Mouse (Mus musculus): Measurements from ENCODE around the gene Zswim3.

Gene Zswim3

GRCm38 (mm10) chr2:164804533-164805331, at the start of gene Zswim3, which contains the start of gene Acot8:
Zswim3 (plus strand) TSS chr2:164805098.
Acot8 (minus strand) TSS chr2:164804882.
- in situ Hi-C loops (cut with MboI, MseI) = no loop called here

DNA sequence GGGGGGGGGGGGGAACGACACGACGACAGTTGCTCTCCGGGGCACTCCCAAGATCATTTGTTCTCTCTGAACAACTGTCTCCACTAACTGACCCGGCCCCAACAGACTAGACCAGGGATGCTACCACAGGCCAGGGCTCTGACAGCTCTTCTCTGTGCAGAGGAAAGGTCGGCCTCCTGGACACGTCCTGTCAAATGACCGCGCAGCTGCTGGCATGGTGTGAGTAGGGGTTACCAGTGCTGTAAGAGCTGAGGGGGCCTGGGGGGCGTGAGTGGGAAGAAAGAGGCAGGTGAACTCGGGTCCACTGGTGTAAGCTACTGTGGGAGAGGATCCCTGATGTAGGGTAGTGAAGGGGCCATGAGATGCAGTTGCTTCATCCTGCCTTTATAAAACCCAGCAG, 47.1 kb upstream of the Zswim3 start:
- in situ Hi-C loops (cut with MboI, MseI) = no loop called here

DNA sequence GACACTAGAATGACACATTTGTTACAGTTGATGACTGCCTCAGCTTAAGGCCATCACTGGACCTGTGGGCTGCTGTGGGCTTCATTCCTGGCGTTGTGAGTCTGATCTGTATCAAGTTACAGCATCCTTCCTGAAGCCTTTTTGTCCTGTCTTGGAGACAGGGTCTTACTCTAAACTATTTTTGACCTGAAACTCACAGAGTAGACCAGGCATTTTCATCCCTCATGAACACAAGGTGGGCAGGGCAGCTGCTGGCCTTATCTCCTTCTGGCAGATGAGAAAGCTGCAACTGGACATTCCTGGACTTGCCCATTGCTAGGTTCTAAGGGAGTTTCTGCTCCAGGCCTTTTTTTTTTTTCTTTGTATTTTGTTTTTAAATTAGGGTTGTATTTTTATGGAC, 46.2 kb upstream of the Zswim3 start:
- in situ Hi-C loops (cut with MboI, MseI) = no loop called here

- in situ Hi-C loops (cut with MboI, MseI) = no loop called here
Measured at GRCm38 (mm10) chr2:164760059-164760833, 44.7 kb upstream of the Zswim3 start.

DNA sequence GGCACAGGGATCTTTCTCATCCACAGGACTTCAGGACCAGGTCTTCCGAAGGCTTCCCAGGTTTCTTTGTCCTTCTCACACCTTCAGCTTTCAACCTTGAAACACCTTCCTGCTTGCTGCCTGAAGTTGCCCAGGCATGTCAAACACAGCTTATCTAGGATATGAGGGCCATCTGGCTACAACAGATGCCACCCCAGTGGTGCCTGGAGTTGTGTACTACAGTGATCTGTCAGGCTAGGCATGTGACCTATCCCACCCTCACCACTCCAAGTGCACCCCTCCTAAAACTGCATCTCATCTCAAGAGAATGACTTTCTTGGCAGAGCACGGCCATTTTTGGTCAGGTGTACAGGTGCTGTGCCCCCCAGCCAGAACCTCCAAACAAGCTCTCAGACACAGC, 43.4 kb upstream of the Zswim3 start:
- in situ Hi-C loops (cut with MboI, MseI) = no loop called here

- in situ Hi-C loops (cut with MboI, MseI) = no loop called here
Measured at GRCm38 (mm10) chr2:164761971-164762370, 42.9 kb upstream of the Zswim3 start.

- in situ Hi-C loops (cut with MboI, MseI) = no loop called here
Measured at GRCm38 (mm10) chr2:164762593-164762992, 42.3 kb upstream of the Zswim3 start.

DNA sequence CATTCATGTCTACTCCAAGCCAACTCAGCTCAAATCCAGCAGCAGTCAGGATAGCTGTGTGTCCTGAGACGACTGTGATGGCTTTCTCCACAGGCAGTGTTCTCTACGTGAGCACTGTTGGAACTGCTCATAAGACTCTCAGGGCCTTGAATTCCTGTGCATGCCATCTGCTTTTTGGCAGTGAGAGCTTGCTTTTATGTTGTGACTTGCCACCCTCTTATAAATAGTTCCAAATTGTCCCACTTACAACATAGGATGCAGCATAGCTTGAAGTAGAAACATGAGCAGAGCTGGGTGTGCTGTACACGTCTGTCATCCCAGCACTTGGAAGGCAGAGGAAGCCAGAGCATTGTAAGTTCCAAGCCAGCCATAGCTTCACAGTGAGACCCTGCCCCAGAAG, 39.1 kb upstream of the Zswim3 start:
- in situ Hi-C loops (cut with MboI, MseI) = no loop called here

DNA sequence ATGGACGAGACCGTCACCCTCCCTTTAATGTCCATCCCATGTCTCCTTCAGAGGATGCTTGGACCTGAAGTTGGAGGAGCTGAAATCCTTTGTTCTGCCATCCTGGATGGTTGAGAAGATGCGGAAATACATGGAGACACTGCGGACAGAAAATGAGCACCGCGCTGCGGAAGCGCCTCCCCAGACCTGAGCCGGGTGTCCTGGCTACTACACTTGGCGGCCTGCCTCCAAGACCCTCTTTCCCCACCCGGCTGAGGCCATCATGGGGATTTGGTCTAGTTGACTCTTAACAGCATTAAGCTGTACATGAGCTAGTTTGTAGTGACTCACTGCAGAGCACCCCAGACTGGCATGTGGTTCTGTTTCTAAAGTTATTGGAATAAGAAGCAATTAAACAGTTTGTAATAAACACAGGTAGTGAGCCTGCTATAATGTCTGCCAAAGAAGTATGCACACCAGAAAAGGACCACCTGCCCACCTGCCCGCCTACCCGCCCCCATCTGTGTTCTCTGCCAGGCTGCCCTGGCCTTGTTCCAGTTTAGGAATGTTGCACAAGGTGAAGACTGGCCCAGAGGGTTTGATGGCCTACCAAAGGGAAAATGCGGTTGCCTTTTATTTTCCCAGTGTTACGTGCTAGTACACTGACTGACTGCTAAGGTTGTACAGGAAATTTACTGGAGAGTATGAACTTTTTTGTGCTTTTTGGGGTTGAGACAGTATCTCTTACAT, 36.9 kb upstream of the Zswim3 start:
- in situ Hi-C loops (cut with MboI, MseI) = no loop called here

GRCm38 (mm10) chr2:164769258-164770037, 35.5 kb upstream of the Zswim3 start, which contains the start of gene Ube2c:
Ube2c (plus strand) TSS chr2:164769898.
- in situ Hi-C loops (cut with MboI, MseI) = no loop called here

DNA sequence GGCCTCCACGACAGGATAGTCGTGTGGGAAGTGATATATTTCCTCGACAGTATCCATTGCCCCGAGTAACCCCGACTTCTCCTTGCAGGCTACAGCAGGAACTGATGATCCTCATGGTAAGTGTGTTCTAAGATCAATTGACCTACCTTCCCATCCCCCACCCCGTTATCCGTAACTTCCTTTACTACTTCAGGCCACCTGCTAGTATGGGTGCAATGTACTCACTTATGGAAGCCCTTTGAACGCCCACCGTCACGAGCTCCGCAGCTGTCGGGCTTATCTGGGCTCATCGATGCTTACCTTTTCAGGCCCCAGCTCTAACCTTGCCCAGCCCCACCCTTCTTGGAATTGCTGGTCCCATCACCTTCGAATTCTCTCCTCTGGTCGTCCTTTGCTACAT, 34.6 kb upstream of the Zswim3 start:
- in situ Hi-C loops (cut with MboI, MseI) = no loop called here

- in situ Hi-C loops (cut with MboI, MseI) = no loop called here
Measured at GRCm38 (mm10) chr2:164771123-164771522, 33.8 kb upstream of the Zswim3 start.

DNA sequence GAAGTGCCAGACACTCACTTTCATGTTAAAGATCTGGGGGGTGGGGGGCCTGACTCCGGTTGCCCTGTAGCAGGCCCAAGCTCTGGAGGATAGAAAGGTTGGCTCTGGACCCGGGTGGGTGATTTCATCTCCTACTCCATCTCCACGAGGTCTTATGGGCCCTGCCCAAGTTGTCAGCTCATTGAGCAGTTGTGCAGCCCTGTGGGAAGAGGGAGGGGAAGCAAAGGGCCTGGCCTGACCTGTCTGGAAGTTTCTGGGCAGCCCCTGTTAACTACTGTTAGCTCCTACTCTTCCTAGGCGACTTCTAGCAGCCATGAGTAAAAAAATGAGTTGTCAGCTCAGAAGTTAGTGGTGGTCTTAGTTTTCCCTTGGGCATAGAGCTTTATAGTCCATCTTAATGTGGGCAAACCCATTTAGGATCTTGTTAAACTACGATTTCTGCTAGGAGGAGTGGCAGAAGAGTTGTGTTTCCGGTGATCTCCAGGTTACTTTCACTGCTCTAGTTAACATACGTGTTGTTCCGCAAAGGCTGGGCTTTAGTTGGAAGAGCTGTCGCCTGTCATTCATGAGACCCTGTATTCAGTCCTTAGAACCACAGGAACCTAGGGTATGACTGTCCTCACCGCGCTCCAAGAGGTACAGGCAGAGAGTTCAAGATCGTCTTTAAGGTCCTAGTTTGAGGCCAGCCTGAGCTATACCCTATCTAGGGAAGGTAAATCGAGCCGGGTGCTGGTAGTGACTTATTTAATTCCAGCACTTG, 31.5 kb upstream of the Zswim3 start:
- in situ Hi-C loops (cut with MboI, MseI) = no loop called here

GRCm38 (mm10) chr2:164773989-164774364, 30.9 kb upstream of the Zswim3 start:
- in situ Hi-C loops (cut with MboI, MseI) = no loop called here

GRCm38 (mm10) chr2:164776130-164776529, 28.8 kb upstream of the Zswim3 start:
- in situ Hi-C loops (cut with MboI, MseI) = no loop called here

DNA sequence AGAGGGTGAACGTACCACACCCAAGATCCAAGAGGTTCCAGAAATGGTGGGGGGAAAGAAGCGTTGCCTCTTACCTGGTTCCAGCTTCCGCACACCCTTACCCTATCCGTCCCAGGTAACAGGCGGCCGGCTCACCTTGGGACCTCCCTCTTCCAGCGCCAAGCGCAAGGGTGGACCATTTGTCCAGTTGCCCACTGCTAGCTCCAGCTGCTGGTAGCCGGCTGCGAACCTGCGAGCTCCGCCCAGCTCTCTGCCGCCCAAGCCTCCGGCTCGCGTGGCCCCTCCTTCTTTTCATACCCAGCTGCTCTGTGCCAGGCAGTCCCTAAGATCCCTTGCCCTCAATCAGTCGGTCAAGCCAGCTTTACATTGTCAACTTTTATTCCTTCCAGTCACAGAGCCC, 28.1 kb upstream of the Zswim3 start:
- in situ Hi-C loops (cut with MboI, MseI) = no loop called here

- in situ Hi-C loops (cut with MboI, MseI) = no loop called here
Measured at GRCm38 (mm10) chr2:164777246-164778014, 27.5 kb upstream of the Zswim3 start.

GRCm38 (mm10) chr2:164778015-164778287, 26.9 kb upstream of the Zswim3 start:
- in situ Hi-C loops (cut with MboI, MseI) = no loop called here

DNA sequence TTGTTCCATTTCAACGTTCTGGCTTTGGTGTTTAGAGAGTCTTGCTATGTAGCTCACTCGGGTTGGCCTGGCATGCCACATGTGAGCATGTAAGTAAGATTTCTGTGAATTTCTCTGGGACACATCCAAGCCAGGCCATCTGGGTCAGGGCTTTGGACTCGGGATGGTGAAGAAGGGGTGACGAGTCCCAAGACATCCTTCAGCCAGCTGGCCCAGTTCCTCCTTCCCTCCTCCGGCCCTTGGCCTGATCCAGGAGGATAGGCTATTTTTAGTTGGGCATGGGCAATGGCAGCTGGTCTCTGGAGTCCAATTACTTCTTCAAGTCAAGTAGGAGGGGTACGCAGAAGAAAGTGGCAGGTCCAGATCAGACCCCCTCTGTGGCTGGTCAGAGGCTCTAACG, 26.1 kb upstream of the Zswim3 start:
- in situ Hi-C loops (cut with MboI, MseI) = no loop called here

- in situ Hi-C loops (cut with MboI, MseI) = no loop called here
Measured at GRCm38 (mm10) chr2:164779481-164780086, 25.3 kb upstream of the Zswim3 start, which contains the start of gene Tnnc2. Tnnc2 (minus strand) TSS chr2:164779967.
